Mouse (Mus musculus) gastrocnemius, adult 8-10 months (tissue): ENCODE data around the gene B3gnt8. TPM values are rescaled to one million over a fixed set of nuclear protein-coding genes. Genes with fewer than 3 reads are reported as not detected.
"Not testable (repeated sequence)": the region's sequence is repeated elsewhere in the genome, so short reads cannot be mapped to it uniquely, and the experiment has no call there.

Experiments
- DNase-seq, 2 experiments: peaks; one replicate each; pipeline ENCODE4 v3.0.0; 2022; ENCODE audit warnings: low spot score in 2 of 2
- total RNA-seq, 4 experiments: library from RNA; stranded (reverse); gene quantifications; 2 replicates each; pipeline ENCODE4 v1.2.4; 2022

The B3gnt8 gene
- total RNA-seq, result 1 to 10 TPM in 2 of 4 experiments, under 1 TPM in 2; 0.22 to 1.5 (median 0.95) TPM

DNA sequence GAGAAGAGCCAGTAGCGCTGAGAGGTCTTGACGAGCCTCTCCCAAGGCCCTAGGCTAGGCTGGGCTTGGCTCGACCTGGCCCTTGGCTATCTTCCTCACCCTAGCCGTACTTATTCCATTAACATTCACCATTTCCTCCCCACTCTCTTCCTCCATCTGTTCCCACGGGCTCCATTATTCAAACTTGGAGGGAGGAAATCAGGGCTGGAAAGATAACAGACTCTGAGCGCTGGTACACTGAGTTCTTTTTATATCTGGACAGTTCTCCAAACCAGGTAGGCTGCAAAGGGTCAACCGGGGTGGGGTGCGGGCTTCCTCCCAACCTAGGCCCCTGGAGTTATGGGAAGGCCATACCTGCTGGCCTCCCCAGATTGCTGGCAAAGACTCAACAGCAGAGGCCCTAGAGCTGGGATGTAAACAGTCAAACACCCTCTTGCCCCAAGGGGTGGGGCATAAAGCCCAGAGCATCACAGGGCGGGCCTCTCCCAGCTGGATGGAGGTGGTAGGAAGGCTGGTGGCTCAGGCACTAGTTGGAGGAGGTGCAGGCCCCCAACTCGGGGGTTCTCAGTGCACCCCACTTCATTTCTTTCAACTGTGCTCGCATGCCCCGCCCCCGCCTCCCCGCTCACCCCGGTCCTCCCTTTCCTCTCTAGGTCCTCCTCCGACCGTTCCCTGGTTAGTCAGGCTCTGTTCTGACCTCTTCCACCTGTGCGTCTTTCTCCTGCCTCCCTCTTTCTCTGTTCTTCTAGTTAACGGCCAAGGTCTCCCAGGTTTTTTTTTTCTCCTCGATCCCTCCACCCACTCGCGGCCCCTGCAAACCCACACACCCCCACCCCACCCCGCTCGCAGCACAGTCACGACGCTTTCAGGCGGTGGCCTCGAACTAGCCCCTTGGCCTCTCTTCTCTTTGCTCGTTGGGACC lies at the start of gene B3gnt8:
TSS of gene B3gnt8 (plus strand) at position 146 of the 922 bp plus-strand sequence.
- DNase-seq, result peak; percentile 32 to 64

DNA sequence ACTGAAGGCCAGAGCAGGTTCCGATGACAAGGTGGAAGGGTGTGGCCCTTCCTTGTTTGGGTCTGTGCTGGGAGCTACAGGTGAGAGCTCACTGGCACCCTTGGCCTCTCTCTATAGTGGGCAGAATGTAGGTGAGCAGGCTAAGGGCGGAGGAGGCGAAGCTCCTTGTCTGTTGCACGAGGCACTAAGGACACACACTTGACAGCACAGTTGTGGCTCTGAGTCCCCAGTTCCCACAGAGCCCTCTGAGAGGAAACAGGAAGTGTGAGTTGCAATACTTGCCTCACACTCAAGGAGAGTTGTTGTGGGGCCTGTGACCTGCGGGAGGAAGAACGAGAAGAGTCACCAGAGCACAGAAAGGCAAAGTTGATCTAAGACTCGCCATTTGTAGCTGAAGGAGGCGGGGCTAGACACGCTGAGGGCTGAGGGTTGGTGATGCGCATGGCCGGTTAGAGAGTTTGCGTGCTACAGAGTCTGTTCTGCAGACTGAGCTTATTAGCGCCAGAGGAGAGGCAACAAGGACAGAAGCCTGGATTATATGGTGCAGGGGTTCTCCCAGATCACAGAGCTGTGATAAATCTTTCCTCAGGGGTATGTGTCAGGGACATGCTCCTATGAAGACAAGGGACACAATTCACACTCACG lies 49.5 kb upstream of the B3gnt8 start:
- not testable (repeated sequence) for DNase-seq

DNA sequence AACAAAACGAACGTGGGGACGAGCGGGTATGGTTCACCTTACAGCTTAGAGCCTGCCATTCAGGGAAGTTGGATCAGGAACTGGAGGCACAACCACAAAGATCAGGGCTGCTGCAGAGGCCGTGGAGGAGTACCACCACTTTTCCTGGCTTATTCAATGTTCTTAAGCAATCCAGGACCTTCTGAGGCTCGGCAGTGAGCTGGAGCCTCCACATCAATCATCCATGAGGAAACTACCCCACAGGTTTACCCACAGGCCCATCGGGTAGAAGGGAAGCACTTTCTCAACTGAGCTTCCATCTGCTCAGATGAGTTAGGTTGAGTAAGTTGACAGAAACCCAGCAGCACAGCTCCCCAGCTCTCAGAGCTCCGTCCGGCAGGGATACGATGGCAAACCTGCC lies 47.0 kb upstream of the B3gnt8 start:
- no peak for DNase-seq

- no peak for DNase-seq
Observed at GRCm38 (mm10) chr7:25582301-25582810, 44.1 kb upstream of the B3gnt8 start.

GRCm38 (mm10) chr7:25584651-25585050 lies 41.8 kb upstream of the B3gnt8 start:
- DNase-seq, result no peak

GRCm38 (mm10) chr7:25585351-25586204 lies 40.9 kb upstream of the B3gnt8 start:
- no peak for DNase-seq

DNA sequence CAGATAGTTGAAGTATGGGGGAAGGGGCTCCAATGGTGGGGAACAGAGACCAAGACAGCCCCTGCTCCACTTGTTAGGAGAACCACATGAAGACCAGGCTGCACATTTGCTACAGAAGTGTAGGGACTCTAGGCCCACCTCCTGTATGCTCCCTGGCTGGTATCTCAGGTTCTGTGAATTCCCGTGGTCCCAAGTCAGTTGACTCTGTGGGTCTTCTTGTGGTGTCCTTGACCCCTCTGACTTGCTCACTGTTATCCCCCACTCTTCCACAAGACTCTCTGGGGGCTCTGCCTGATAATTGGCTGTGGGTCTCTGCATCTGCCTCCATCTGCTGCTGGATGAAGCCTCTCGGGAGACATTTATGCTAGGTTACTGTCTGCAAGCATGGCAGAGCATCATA lies 35.2 kb upstream of the B3gnt8 start:
- DNase-seq, result no peak

DNA sequence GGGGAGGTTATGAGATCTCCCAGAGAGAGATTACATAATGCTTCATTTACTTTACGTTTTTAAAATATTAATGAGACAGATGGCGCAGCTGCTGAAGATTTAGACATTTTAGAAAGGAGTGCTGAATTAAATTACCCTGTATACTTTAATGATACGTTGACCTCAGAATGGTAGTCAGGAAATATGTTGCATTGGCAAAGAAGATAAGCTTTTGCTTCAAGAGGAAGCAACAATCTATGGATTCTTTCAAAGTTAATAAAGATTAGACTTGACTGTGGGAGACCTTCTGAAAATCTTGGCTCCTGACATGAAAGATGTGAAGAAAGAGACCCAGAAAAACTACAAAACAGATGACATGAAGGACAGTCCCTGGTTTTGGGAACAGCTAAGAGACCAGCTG lies 32.6 kb upstream of the B3gnt8 start:
- no peak for DNase-seq

- peak; percentile 39 to 51 for DNase-seq
Observed at GRCm38 (mm10) chr7:25599663-25600062, 26.8 kb upstream of the B3gnt8 start.

- no peak for DNase-seq
Observed at GRCm38 (mm10) chr7:25600666-25601065, 25.8 kb upstream of the B3gnt8 start.

DNA sequence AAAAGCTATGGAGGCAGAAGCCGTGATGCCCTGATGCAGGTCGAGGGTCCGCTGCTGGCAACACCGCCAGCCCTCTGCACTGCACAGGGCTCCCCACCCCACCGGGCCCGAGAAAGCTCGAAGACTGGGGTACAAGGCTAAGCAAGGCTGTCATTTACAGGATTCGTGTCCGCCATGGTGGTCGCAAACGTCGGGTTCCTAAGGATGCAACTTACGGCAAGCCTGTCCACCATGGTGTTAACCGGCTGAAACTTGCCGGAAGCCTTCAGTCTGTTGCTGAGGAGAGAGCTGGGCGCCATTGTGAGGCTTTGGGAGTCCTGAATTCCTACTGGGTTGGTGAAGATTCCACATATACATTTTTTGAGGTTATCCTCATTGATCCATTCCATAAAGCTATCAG lies 25.1 kb upstream of the B3gnt8 start:
- DNase-seq, result no peak

DNA sequence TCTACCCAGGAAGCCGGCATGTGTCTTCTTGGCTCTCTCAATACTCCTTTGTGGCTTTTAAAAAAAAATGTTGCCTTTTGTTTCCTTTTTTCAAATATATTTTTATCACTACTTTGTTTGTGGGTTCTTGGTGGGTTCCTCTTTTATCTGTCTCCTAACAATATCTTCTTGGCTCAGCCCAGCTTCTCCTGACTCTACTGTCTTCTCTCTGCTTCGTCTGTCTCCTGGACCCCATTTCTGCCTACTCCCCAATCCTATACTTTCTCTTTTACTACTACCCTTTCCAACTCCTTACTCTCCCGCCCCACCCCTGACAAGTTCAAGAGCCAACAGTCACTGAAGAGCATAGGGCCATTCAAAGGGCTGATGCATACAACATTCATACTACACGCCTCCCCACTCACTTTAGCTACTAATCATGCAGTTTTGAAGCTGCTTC lies 19.8 kb upstream of the B3gnt8 start:
- no peak for DNase-seq

DNA sequence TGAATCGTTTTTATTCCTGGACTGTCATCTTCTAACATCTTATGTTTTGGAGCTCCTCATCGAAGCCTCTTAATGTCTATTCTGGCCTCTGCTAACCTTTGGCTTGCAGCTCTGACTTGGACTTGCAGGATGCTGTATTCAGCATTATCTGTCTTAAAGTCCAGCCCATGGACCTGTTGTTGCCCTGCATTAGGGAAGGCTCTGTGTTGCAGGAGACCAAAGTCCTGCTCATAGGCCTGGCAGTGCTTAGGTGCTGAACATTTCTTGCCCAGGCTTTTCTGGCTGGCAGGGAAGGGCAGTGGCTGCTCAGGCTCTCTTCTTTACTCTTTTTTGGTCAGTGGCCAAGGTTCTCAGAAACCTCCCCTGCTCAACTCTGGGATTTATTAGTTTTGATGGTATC lies 19.3 kb upstream of the B3gnt8 start:
- DNase-seq, result no peak

GRCm38 (mm10) chr7:25610056-25610455 lies 16.4 kb upstream of the B3gnt8 start:
- DNase-seq, result no peak

DNA sequence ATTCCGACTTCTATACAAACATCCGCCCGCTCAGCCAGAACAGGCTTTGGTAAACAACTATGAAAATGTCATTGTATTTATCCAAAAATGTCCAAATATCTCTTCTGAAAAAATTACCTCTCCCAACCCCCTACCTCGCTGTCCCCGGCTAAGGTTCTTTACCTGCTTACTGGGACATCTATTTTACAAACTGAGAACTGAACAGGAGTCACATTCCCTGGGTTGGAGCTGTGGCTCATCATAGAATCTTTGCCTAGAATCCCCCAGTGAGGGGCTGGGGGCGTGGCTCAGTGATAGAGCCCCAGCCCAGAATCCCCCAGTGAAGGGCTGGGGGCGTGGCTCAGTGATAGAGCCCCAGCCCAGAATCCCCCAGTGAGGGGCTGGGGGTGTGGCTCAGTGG lies 15.0 kb upstream of the B3gnt8 start:
- no peak for DNase-seq

DNA sequence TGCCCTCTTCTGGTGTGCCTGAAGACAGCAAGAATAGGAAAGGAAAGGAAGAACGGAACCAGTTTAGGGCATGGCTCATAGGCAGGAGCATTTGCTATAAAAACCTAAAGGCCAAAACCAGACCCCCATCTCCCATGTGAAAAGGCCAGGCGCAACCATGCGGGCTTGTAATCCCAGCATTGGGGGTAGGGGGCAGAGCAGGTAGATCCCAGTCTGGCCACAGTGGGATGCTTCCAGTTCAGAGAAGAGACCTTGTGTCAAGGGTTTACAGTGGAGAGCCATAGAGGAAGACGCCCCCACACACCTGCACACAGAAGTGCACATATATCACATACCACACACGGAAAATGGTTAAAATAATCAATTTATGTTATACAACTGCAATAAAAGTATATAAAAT lies 12.4 kb upstream of the B3gnt8 start:
- DNase-seq, result no peak

GRCm38 (mm10) chr7:25614831-25615705 lies 11.4 kb upstream of the B3gnt8 start:
- DNase-seq, result no peak

DNA sequence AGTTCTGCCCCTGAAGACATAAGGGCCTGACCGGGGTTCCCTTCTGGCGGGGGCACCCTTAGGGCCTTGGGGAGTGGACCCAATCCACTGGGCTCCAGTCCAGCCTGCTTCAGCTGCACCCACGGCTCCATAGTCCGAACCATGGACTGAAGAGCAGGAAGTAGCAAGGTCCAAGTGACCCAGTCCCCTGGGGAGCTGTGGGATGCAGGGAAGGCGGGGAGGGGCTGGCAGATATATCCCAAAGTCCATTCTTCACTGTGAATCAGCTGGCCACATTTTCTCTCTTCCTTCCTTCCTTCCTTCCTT lies 10.8 kb upstream of the B3gnt8 start, which contains the start of gene Erich4:
TSS of gene Erich4 (minus strand) at position 187 of the 306 bp plus-strand sequence.
- no peak for DNase-seq

GRCm38 (mm10) chr7:25617376-25618160 lies 8.9 kb upstream of the B3gnt8 start:
- no peak for DNase-seq
